Mouse (Mus musculus) layer of hippocampus, adult 9-10 months (tissue): Measurements from ENCODE around the gene Drg1.

Source experiments
- DNase-seq: peaks from one replicate; pipeline ENCODE4 v3.0.0; 2022; ENCODE audit warnings: low spot score

Drg1 gene

DNA sequence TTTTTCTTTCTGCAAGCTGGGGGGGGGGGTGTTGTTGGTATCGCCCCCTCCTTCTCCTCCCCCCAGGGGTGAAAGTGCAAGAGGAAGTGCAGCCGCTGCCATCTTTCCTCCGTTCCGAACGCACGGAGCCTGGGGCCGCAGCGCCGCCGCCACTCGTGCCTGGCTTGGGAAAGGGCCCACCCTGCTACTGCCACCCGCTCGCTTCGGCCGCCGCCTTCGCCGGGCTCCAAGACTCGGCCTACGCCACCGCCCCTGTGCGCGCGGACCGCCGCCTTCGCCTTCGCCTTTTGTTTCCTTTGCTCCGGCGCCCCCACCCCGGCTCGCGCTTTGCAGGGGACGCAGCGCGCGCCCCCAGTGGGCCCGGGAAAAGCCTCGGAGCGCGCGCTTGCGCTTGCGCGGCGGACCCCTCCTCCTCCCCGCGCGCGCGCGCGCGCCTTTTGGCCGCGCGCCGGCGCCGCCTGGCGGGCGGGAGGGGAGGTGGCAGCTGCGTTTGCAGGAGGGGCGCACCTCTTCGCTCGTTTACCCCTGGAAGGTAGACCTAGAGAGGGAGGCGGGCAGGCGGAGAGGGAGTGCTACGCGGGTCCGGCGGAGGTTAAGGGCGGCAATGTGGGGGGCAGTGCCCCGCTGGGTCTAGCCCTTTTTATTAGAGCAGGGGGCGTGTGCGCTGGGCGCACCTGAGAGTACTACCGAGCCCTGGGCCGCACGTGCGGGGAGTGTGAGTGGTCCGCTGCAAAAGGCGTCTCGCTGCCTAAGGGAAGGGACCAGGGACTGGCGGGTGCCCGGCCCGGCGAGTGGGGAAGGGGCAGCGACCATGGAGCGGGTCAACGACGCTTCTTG, 23.8 kb upstream of the Drg1 start:
- no peak for DNase-seq

DNA sequence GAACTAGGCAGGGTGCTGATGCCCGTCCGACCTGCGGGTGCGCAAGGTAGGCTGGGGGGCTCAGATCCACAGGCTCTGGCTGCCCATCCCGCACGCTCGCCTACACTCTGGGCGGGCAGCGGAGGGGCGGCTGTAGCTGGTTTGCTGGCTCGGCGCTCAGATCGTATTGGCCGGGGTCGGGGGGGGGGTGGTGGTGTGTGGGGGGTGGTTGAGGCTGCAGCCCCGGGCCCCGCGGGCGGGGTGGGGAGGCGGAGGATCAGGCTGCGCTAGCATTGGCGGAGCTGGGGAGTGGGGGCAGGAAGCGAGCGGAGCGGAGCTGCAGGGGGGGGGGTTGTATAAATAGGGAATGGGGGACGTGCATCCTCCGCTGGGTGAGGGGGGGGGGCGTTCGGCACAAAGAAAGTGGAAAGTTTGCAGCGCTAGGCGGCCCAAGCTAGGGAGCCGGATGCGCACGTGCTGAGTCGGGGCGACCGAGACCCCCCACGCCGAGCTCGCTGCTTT, 23.1 kb upstream of the Drg1 start:
- DNase-seq, result no peak

DNA sequence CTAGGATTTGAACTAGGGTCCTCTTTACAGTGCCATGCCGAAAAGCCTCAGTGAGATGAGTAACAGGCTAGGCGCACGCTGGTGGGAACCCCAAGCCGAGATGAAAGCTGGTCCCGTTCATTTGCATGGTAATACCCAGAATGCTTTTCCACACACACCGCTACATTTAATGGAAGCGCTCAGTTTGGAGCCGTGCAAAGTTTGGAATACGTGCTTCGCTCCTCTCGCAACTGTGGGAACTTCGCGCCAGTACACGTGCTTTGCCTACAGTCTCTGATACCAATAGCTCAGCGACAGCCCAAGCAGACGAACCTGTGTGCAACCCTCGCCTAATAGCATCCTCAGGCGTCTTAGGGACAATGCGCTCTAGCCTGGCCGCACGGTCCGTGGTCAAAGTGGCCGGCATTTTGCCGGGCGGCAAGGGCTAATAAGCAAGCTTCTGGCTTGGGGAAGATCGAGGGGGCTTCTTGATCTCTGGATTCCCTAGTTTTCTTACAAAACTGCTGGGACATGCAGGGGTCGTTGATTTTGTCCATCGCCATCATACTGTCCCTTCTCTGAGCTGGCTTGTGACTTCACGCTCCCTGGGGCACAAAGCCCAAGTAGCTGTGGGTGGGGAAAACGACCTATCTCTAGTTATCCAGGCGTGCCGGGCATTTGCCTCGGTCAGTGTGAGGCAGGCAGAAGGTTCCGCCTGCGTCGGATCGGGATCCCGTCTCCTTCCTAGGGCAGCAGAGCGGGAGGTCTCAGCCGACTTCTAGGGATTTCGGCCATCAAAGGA, 22.5 kb upstream of the Drg1 start, which contains the start of gene Patz1:
Patz1 (plus strand) TSS at position 354 of the 781 bp plus-strand sequence.
- no peak for DNase-seq

DNA sequence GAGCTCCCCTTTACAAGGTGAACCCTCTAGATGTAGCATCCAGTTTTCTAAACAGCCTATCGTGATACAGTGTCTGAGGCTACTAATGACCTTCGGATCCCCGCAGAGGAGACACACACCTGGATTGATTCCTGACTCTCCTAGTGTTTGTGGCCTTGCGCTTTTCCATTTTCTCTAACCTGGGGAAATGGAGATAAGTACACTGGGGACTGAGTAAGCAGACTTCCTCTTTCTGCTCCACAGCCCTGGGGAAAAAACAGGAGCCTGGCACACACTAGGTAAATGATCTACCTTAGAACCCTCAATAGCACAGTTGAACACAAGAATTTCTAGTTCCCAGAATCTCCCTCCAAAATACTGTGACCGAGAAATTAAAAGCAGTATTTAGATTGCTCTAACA, 21.7 kb upstream of the Drg1 start:
- no peak for DNase-seq

DNA sequence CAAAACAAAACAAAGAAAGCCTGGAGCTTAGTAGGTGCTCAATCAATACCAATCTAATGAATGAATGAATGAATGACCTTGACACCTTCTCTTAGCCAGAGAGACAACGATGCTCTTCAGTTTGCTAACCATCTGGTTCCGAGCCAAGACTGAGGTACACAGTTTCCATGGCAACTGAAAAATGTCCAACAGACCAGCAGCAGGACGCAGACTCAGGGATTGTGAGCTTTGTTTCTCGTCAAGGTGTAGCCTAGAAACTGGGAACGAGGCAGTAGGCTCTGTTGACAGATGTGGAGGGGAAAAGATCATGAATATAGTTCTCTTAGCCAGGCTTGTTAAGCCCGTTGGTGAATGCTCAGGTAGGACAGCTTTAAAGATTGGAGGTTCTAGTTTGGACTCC, 20.9 kb upstream of the Drg1 start:
- no peak for DNase-seq

DNA sequence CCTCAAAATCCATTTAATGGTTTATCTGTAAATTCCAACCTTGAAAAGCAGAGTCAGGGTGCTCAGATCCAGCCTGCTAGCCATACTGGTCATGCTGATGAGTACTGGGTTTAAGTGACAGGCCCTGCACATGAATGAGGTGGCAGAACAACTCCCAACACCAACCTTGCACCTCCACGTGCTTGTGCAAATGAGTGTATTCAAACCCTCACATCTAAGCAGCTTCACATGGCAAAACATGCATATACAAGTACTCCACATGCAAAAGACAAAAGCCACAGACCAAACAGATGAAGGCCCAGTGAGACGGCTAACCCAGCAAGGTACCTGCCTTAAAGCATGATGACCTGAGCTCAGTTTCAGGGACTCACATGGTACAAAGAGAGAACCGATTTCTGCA, 19.7 kb upstream of the Drg1 start:
- DNase-seq, result no peak

DNA sequence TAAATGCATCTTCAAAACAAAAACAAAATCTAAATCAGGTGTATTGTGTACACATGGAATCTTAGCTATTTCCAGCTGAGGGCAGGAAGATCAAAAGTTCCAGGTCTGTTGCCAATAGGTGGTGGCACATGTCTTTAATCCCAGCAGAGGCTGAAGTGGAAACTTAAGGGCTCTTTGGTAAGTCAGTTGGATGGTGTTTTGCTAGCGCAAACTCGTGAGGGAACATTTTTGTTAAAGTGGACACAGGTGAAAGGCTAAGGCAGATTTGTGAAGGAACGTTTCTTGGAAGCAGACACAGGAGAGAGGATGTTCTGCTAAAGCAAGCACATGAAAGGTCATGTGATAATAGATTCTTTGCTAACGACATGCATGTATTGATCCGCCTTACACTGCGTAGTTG, 17.4 kb upstream of the Drg1 start:
- no peak for DNase-seq

DNA sequence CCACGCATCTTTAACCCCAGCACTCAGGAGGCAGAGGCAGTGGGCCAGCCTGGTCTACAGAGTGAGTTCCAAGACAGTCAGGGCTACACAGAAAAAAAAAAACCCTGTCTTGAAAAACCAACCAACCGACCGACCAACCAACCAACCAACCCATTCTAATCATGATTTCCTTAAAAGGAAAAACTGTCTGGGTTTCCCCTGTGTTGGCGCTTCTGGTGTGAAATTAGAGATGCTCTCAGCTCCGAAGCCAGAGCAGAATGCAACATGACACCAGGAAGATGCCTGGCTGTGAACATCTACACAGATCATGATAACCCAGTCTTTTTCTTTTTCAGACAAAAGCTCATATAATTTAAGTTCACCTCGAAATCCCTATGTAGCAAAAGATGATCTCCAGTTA, 16.7 kb upstream of the Drg1 start:
- DNase-seq, result no peak

DNA sequence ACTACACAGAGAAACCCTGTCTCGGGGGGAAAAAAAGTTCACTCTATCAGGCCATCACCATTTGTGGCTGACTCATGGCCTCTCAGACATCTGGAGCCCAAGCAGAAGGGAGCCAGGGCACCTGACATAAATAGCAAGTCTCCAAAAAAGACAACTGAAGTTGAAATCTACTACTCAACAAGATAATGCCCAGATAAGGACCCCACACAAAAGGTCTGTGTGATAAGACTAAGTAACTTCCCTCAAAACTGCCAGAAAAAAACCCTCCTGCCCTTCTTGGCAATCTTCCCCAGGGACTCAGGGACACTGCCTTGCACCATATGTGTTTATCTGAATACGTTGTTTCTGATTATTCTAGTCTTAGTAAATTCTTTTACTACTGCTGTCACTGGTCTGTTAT, 13.5 kb upstream of the Drg1 start:
- no peak for DNase-seq

DNA sequence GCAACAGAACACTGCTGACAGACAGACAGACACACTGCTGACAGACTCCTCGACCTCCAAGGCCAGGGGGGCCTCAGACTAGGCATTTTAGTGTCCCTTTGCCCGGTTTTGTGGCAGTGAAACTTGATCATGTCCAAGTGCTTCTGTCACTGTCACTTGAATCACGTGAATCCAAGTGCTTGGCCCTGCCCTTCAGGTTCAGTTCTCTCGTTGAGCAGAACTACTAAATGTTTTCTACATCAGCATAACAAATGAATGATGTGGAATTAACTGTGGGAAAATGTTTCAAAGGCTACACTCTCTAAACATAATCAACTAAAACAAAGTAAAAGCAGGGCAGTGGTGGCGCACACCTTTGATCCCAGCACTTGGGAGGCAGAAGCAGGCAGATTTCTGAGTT, 12.1 kb upstream of the Drg1 start:
- DNase-seq, result no peak

DNA sequence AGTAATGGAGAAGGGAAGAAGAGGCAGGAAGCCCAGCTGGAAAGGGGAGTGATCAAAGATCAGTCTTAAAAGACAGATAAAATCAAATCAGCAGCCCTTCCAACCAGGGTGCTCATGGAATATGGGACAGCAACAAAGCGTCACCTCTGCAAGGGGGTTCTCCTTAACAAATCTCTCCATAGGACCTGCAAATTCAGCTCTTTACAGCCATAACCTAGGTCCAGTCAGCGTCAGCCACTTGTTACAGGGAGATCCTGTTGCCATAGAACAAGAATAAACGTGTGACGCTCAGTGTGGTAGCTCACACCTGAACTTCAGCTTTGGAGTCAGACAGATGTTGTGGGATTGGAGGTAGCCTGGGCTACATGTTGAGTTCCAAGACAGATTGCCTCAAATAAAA, 3.0 kb upstream of the Drg1 start:
- no peak for DNase-seq

DNA sequence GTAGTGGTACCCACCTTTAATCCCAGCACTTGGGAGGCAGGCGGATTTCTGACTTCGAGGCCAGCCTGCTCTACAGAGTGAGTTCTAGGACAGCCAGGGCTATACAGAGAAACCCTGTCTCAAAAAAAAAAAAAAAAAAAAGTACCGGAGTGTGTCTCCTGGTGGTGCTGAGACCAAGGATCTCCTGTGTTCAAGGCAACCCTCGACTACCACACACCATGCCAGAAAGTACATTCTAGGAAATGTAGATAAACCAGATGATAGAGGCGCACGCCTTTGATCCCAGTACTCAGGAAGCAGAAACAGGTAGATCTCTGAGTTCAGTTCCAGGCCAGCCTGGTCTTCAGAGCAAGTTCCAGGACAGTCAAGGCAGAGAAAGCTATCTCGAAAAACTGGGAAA, 918 bp upstream of the Drg1 start:
- DNase-seq, result no peak

DNA sequence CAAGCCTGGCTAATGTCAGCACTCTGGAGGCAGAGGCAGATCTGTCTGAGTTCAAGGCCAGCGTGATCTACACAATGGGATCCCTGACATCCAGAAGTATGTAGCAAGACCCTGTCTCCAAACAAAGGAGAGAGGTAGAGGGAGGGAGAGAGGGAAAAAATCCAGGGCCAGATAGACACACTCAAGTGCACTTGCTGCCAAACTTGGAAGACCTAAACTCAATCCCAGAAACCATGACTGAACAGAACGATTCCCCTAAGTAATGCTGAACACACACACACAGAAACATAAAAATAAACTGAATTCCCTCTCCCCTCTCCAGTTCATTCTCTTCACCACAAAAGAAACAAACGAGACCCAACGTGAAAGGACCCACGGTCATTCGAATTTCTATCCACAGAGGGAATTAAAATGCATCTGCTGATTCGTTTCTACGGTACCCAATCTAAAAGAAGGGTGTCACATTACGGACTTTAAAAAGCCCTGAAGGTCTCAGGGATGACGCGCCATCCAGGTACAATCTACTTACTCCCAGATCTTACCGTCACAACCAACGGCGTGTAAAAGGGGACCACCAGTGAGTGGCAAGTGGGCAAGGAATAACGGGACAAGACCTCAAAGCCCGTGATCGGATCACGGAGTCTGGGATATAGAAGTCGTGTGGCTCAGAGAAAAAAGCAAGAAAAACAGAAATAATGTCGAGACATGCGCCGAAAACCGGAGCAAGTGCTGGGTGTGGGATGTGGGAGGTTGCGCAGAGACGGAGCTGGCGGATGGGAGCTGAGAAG, 730 bp downstream of the Drg1 start:
- DNase-seq, result no peak

DNA sequence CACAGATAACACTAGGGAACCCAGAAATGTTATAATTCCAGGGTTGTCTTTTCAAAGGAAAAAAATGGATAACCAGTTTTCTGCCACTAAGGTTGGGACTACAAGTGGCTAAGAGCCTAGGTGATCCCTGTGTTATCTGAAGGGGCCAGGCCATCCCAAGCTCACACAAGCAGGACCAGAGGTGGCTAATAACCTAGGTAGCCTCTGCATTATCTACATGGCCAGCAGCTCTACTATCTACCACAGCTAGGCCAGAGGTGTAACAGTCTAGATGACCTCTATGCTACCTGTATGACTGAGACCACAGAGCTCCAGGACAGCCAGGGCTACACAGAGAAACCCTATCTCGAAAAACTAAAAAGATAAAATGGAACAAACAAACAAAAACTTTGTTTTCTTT, 6.7 kb downstream of the Drg1 start:
- DNase-seq, result no peak

DNA sequence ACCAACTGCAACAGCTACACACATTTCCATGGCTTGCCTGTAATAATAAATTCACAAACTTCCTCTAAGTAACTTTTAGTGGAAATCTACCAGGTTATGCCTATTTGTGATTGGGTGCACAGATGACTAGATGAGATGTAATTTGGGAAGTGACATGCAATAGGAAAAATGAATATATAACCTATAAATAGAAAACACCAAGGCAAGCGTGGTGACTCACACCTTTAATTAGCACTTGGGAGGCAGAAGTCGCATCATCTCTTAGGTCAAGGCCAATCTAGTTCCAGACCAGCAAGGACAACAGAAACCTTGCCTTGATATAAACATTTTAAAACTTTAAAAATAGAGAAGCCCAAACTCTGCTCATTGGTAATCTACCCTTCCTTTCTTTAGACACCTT, 18.8 kb downstream of the Drg1 start:
- no peak for DNase-seq

DNA sequence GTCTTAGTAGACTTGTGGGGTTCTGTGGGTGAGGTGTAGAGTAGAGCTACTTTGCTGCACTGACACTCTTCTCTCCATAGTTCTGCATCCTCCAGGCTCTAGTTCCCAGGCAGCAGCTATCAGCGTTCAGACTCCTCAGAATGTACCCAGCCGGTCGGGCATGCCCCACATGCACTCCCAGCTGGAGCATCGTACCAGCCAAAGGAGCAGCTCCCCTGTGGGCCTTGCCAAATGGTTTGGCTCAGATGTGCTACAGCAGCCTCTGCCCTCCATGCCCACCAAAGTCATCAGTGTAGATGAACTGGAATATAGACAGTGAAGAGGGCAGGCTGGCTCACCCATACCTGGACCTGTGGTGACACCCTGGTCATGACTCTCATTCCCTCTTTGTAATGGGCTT, 22.4 kb downstream of the Drg1 start:
- DNase-seq, result no peak

DNA sequence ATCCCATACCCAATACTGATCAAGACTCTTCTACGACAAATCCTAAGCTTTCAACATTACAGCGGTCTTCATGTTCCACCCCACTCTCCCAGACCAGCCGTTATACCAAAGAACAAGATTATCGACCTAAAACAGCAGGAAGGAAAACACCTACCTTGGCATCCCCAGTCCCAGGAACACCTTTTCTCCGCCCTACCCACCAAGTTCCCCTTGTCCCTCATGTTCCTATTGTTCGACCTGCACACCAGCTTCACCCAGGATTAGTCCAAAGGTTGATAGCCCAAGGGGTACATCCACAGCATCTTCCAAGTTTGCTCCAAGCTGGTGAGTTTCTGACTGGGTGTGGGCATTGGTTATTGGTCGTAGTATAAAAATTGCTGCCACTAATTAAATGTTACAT, 23.8 kb downstream of the Drg1 start:
- DNase-seq, result no peak

DNA sequence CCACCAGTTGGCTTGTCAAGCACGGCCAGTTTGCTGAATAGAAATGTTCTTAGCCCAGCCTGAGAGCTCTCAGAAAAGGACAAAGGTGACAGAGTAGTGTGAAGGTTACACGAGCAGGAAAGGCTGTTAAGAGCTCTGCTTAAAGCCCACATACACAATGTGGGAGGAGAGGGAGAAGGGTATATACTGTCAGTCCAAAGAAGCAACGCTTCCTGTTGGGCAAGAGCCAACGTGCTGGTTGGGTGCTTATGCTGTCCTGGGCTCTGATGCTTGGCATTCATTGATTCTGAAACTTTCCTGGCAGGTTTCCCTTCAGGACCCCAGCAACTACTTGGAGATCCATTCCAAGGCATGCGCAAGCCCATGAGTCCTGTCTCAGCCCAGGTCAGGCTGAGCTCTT, 30.9 kb downstream of the Drg1 start:
- no peak for DNase-seq

DNA sequence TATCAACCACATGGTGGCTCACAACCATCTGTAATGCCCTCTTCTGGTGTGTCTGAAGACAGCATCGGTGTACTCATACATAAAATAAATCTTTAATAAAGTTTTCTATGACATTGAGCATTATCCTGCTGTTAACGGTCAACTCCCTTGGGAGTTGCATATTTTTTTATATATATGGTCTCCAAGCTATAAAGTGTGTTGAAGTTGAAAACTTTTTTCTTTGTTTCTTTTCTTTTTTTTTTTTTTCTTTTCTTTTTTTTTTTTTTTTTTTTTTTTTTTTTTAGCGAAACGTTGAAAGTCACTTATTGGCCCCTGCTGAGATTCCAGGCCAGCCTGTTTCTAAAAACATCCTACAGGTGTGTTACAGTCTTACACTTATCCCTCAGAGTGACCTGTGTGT, 32.5 kb downstream of the Drg1 start:
- DNase-seq, result no peak

DNA sequence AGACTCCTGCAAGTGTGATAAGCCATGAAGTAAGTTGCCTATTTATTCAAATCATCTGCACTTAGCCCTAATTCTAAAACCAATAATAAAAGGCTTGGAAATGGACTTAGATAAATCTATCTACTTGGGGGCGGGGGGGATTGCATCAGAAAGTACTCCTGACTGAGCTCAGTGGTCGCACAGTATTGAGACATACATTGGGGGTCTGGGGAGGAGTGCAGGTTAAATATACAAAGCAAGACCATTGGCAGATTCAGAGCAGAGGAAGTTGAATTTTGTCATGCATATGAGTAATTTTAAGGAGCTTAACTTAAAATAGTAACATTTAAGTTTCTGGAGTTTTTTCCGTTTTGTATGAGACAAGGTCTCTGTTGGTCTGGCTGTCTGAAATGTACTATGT, 34.0 kb downstream of the Drg1 start:
- no peak for DNase-seq

DNA sequence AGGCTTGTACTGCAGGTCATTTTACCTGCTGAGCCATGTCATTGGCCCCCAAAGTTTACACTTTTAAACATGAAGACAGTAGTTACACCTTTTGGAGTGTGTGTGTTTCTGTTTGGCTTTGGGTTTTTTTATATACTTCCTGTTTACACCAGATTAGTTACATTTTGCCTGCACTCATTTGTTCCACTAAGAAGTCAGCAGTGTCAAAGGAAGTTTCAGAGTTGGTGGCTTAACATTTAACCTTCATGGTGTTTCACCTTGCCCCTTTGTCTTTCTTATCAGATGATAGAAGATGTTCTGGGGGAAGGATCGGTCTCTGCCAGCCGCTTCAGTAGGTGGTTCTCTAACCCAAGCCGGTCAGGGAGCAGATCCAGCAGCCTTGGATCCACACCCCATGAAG, 39.1 kb downstream of the Drg1 start:
- DNase-seq, result no peak

DNA sequence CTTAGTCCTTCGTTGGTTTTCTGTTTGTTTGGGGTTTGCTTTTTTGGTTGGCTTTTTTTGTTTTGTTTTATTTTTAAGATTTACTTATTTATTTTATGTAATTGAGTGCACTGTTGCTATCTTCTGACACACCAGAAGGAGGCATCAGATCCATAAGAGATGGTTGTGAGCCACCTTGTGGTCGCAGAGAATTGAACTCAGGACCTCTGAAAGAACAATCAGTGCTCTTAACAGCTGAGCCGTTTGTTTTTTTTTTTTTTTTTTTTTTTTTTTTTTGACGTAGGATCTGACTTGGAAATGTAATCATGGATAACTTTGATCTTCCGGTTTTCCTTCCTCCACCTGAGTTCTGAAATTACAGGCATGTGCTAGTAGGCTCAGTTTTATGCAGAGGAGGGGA, 43.1 kb downstream of the Drg1 start:
- no peak for DNase-seq

DNA sequence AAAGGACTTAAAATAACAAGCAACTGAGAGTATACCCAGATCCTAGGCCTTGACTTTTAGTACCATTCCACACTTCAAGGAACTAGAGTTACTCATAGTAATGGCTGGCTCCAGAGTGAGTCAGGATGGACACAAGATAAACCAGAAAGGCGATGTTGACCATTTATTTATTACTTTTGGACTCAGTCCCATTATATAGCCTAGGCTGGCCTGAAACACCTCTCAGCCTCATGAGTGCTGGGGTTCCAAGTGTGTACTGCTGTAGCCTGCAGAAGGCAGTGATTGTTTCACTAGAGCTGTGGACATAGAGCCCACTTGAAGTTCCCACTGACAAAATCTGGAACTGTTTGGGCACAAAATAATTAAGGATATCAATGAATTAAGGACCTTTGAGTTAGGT, 53.7 kb downstream of the Drg1 start:
- DNase-seq, result no peak
